Mouse (Mus musculus): ENCODE measurements around the gene Rbfox2. TPM values are rescaled to one million over a fixed set of nuclear protein-coding genes. Genes with fewer than 3 reads are reported as not detected.
"Not testable (repeated sequence)": the region's sequence is repeated elsewhere in the genome, so short reads cannot be mapped to it uniquely, and the experiment has no call there.

Gene Rbfox2
- polyA plus RNA-seq, 1 experiment from 2014 or later: 13.1 TPM

GRCm38 (mm10) chr15:77068439-77068861, 238.4 kb downstream of the Rbfox2 start:
- Histone ChIP-seq H3K4me3 (no peak overlapping the region), H3K36me3 (no peaks in the 10 kb centered on the region), H3K9ac (no peak overlapping the region), H3K27me3 (replicated peaks) (peaks cover 17% of the 10 kb centered on the region), H3K4me1 (no peaks in the 10 kb centered on the region), H3K27ac (no peak overlapping the region), H3K4me2 (no peak overlapping the region), H3K9me3 (replicated peaks) (no peaks in the 10 kb centered on the region)
- ATAC-seq: no peak
- WGBS (ENCODE audit: insufficient replicate concordance): 60% methylated on average over 3 of the region's 3 CpGs

- Histone ChIP-seq H3K9me3 (replicated peaks) (no peaks in the 10 kb centered on the region), H3K4me1 (no peaks in the 10 kb centered on the region), H3K27me3 (replicated peaks) (peaks cover 15% of the 10 kb centered on the region), H3K9ac (no peak overlapping the region), H3K4me3 (no peak overlapping the region), H3K36me3 (no peaks in the 10 kb centered on the region), H3K4me2 (no peak overlapping the region), H3K27ac (no peak overlapping the region)
- 62% methylated on average over 6 of the region's 6 CpGs for WGBS (ENCODE audit: insufficient replicate concordance)
- no peak for ATAC-seq
Observed at GRCm38 (mm10) chr15:77066233-77066632, 240.6 kb downstream of the Rbfox2 start.

- 59% methylated on average over 6 of the region's 6 CpGs for WGBS (ENCODE audit: insufficient replicate concordance)
Observed at GRCm38 (mm10) chr15:77065259-77065852, 241.4 kb downstream of the Rbfox2 start.

GRCm38 (mm10) chr15:77062746-77063145, 244.1 kb downstream of the Rbfox2 start:
- no peak overlapping the region for H3K4me3 ChIP-seq
- no peak overlapping the region for H3K27ac ChIP-seq
- no peaks in the 10 kb centered on the region for H3K9me3 ChIP-seq (replicated peaks)
- no peaks in the 10 kb centered on the region for H3K27me3 ChIP-seq (replicated peaks)
- ATAC-seq: no peak
- H3K36me3 ChIP-seq: no peaks in the 10 kb centered on the region
- no peak overlapping the region for H3K9ac ChIP-seq
- H3K4me2 ChIP-seq: no peak overlapping the region
- no peaks in the 10 kb centered on the region for H3K4me1 ChIP-seq

More at GRCm38 (mm10) chr15:77065259-77065852, 241.4 kb downstream of the Rbfox2 start:
- H3K27ac ChIP-seq: no peak overlapping the region
- no peak overlapping the region for H3K4me2 ChIP-seq
- no peak overlapping the region for H3K4me3 ChIP-seq
- no peaks in the 10 kb centered on the region for H3K9me3 ChIP-seq (replicated peaks)
- H3K27me3 ChIP-seq (replicated peaks): peaks cover 6% of the 10 kb centered on the region
- H3K36me3 ChIP-seq: no peaks in the 10 kb centered on the region
- H3K9ac ChIP-seq: no peak overlapping the region
- no peak for ATAC-seq
- no peaks in the 10 kb centered on the region for H3K4me1 ChIP-seq

- WGBS (ENCODE audit: insufficient replicate concordance): 73% methylated on average over 4 of the region's 4 CpGs
- not testable (repeated sequence) for H3K36me3 ChIP-seq; H3K9me3 ChIP-seq (replicated peaks); H3K4me3 ChIP-seq; H3K27ac ChIP-seq; H3K9ac ChIP-seq; H3K4me2 ChIP-seq; ATAC-seq
- Histone ChIP-seq H3K4me1 (peaks cover 11% of the 10 kb centered on the region), H3K27me3 (replicated peaks) (peaks cover 20% of the 10 kb centered on the region; the same call in 1 of the 2 replicates)
Observed at GRCm38 (mm10) chr15:77059416-77059815, 247.4 kb downstream of the Rbfox2 start.

GRCm38 (mm10) chr15:77058566-77058965, 248.2 kb downstream of the Rbfox2 start:
- Histone ChIP-seq H3K9ac (no peak overlapping the region), H3K27me3 (replicated peaks) (peaks cover 24% of the 10 kb centered on the region; the same call in 1 of the 2 replicates), H3K36me3 (no peaks in the 10 kb centered on the region), H3K4me3 (no peak overlapping the region), H3K27ac (no peak overlapping the region), H3K4me2 (no peak overlapping the region), H3K9me3 (replicated peaks) (no peaks in the 10 kb centered on the region), H3K4me1 (peaks cover 12% of the 10 kb centered on the region)
- ATAC-seq: no peak

- Histone ChIP-seq H3K4me3 (no peak overlapping the region), H3K27ac (no peak overlapping the region), H3K4me2 (no peak overlapping the region), H3K9me3 (replicated peaks) (no peaks in the 10 kb centered on the region), H3K9ac (no peak overlapping the region; the same call in 1 of the 2 replicates), H3K4me1 (peaks cover 25% of the 10 kb centered on the region), H3K36me3 (no peaks in the 10 kb centered on the region), H3K27me3 (replicated peaks) (peaks cover 24% of the 10 kb centered on the region; the same call in 1 of the 2 replicates)
- no peak for ATAC-seq
- WGBS (ENCODE audit: insufficient replicate concordance): 29% methylated on average over 3 of the region's 3 CpGs
Observed at GRCm38 (mm10) chr15:77056791-77057051, 250.1 kb downstream of the Rbfox2 start.

- no peak for ATAC-seq
Observed at GRCm38 (mm10) chr15:77056001-77056790, 250.6 kb downstream of the Rbfox2 start.

GRCm38 (mm10) chr15:77054611-77055175, 252.1 kb downstream of the Rbfox2 start:
- H3K4me2 ChIP-seq: no peak overlapping the region
- H3K4me3 ChIP-seq: no peak overlapping the region
- WGBS (ENCODE audit: insufficient replicate concordance): 55% methylated on average over 5 of the region's 5 CpGs
- H3K36me3 ChIP-seq: no peaks in the 10 kb centered on the region
- no peak for ATAC-seq
- peaks cover 37% of the 10 kb centered on the region for H3K27me3 ChIP-seq (replicated peaks)
- H3K4me1 ChIP-seq: peaks cover 25% of the 10 kb centered on the region
- no peak overlapping the region for H3K9ac ChIP-seq
- H3K9me3 ChIP-seq (replicated peaks): no peaks in the 10 kb centered on the region
- no peak overlapping the region for H3K27ac ChIP-seq

More at GRCm38 (mm10) chr15:77056001-77056790, 250.6 kb downstream of the Rbfox2 start:
- WGBS (ENCODE audit: insufficient replicate concordance): 35% methylated on average over 6 of the region's 6 CpGs
- Histone ChIP-seq H3K4me1 (peaks cover 25% of the 10 kb centered on the region), H3K27me3 (replicated peaks) (peaks cover 24% of the 10 kb centered on the region), H3K27ac (no peak overlapping the region), H3K36me3 (no peaks in the 10 kb centered on the region), H3K4me2 (no peak overlapping the region), H3K4me3 (no peak overlapping the region), H3K9me3 (replicated peaks) (no peaks in the 10 kb centered on the region), H3K9ac (no peak overlapping the region)

GRCm38 (mm10) chr15:77053021-77053420, 253.8 kb downstream of the Rbfox2 start:
- H3K4me1 ChIP-seq: peaks cover 25% of the 10 kb centered on the region
- WGBS (ENCODE audit: insufficient replicate concordance): 31% methylated on average over 1 of the region's 1 CpGs
- no peaks in the 10 kb centered on the region for H3K9me3 ChIP-seq (replicated peaks)
- ATAC-seq: peak; percentile 86
- H3K27ac ChIP-seq: peak overlapping the region; percentile 70
- no peak overlapping the region for H3K4me3 ChIP-seq
- H3K9ac ChIP-seq: no peak overlapping the region
- no peak overlapping the region for H3K4me2 ChIP-seq
- H3K36me3 ChIP-seq: no peaks in the 10 kb centered on the region
- peaks cover 51% of the 10 kb centered on the region for H3K27me3 ChIP-seq (replicated peaks)

- peaks cover 53% of the 10 kb centered on the region for H3K27me3 ChIP-seq (replicated peaks)
- no peaks in the 10 kb centered on the region for H3K9me3 ChIP-seq (replicated peaks)
- no peaks in the 10 kb centered on the region for H3K36me3 ChIP-seq
- no peak overlapping the region for H3K4me3 ChIP-seq
- H3K4me1 ChIP-seq: peaks cover 21% of the 10 kb centered on the region
- no peak for ATAC-seq
- no peak overlapping the region for H3K9ac ChIP-seq
- H3K4me2 ChIP-seq: no peak overlapping the region
- H3K27ac ChIP-seq: peak overlapping the region; percentile 70; the same call in 1 of the 2 replicates
- 33% methylated on average over 1 of the region's 1 CpGs for WGBS (ENCODE audit: insufficient replicate concordance)
Observed at GRCm38 (mm10) chr15:77052176-77052575, 254.6 kb downstream of the Rbfox2 start.

GRCm38 (mm10) chr15:77050570-77050969, 256.2 kb downstream of the Rbfox2 start, which contains the start of gene Mb:
Gene Mb (minus strand): TSS chr15:77050670.
- Histone ChIP-seq H3K27me3 (replicated peaks) (peaks cover 57% of the 10 kb centered on the region), H3K36me3 (no peaks in the 10 kb centered on the region), H3K4me2 (no peak within 1 kb of the TSS), H3K4me1 (peaks cover 14% of the 10 kb centered on the region), H3K27ac (no peak within 1 kb of the TSS), H3K4me3 (no peak within 1 kb of the TSS), H3K9me3 (replicated peaks) (no peaks in the 10 kb centered on the region), H3K9ac (no peak within 1 kb of the TSS)
- 73% methylated on average over 10 of the region's 10 CpGs for WGBS (ENCODE audit: insufficient replicate concordance)
- ATAC-seq: no peak

Measured in liver, embryonic 12.5 days (tissue).